Mouse (Mus musculus) granulocyte monocyte progenitor cell, adult 5-6 weeks (primary cell): ENCODE data around the gene Tnfrsf13c. TPM values are rescaled to one million over a fixed set of nuclear protein-coding genes. Genes with fewer than 3 reads are reported as not detected.
"Not testable (repeated sequence)": the region's sequence is repeated elsewhere in the genome, so short reads cannot be mapped to it uniquely, and the experiment has no call there.

Experiments
- ATAC-seq: replicated peaks from 2 replicates; pipeline ENCODE4 v1.8.0; 2016; ENCODE audit warnings: mild to moderate bottlenecking, moderate TSS enrichment, inconsistent platforms; ENCODE audit not compliant: poor library complexity, severe bottlenecking
- total RNA-seq, 2 experiments: library from RNA; stranded (forward) in 1 of 2; stranded (reverse) in 1 of 2; fragments of 200-712, 200-1000 nt in 1 of 2; fragments of >200 nt in 1 of 2; fragmentation: Nextera tagmentation in 1 of 2; gene quantifications; 2 replicates each; pipeline ENCODE4 v1.2.3; 2014 to 2017

Tnfrsf13c gene
- total RNA-seq (2014; fragmentation: Nextera tagmentation) (0.49 TPM in 1 of 2 replicates, not detected in the other), total RNA-seq (2017) (0.46 TPM in 1 of 2 replicates, not detected in the other)

DNA sequence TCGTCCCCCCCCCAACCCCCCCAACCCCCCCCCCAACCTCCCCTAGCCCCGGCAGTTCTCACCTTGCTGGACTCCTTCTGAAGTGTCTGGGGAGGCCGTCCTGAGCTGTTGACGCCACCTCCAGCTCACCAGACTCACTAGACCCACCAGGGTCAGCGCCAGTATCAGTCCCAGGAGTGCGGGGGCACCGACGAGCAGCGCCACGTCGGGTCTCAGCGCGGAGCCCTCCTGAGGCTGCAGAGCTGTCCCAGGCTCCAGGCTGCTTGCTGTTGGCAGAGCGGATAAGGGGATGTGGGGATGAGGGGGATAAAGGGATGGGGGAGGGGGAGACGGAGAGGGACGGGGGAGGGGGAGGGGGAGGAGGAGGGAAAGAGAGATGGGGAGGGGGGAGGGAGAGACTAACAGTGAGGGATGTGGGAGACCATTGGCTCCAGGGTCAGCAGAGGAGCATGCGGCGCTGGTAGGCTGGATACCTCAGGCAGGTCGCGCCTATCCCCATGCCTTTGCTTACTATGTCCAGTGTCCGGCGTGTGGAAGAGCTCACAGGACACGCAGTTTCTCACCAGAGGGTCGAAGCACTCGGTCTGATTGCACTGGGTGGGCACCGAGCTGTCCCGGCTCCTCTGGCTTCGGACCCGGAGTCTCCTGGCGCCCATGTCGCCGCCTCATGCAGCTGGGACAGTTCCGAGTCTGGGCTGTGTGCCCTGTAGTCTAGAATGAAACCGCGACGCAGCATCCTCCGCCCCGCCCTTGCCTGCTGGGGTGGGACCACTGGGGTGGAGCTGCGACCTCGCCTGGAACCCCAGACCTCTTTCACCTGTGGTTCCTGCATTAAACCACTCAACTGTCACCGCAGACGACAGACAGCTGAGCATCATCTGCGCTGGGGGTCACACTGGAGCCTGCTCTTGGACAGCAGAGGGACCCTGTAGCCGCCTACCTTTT is at the start of gene Tnfrsf13c:
Tnfrsf13c (minus strand) TSS at position 713 of the 945 bp plus-strand sequence.
- ATAC-seq: peak; percentile 70

DNA sequence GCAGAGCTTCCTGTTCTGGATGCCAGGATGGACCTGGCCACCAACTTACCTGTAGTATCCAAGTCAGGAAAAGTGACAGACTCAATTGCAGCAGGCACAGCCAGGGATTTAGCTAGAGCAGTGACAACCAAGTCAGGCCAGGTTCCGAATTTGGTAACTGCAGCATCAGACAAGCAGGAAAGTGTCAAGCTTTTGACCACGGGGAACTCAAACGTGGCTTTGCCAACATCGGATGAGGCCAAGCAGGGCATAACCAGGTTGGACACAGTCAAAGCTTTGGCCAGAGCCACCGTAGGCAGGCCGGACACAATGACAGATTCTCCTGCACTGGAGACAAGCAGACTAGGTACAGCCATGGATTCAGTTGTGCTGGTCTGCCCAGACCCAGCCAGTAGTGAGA is 48.1 kb upstream of the Tnfrsf13c start:
- ATAC-seq: no peak

DNA sequence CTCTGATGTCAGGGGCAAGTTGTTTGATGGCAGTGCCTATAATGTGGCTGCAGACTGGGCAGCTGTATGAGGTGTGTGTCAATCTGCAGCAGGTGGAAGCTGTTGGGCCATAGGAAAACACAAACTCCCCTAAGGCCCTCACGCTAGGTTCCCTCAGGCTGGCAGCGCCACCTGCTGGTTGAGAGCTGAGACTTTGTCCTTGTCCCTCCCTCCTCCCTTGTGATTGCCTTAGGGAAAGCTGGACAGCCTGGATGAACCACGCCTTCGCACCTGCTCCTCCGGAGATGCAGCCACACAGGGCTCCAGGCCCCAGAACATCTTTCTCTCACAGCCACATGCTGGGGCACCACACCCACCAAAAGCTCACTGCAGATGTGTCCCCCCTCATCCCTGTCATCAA is 47.0 kb upstream of the Tnfrsf13c start:
- peak; percentile 58 for ATAC-seq

DNA sequence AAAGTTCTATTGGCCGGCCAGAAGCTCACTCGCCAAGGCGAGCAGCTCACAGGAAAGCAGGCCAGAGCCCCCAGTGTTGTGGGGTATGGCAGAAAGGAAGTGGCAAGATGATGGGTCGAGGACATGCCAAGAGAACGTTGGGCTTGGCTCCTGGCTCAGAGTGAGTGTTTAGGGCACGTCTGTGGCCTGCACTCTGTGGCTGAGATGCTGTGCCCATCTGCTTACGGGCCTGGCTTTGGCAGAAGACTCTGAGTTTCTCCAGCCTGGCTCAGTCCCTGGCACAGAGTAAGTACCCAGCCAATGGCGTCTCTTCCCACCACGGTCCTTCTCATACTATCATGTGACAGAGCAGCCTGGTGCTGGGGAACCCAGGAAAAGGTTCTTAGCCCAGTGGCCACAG is 44.6 kb upstream of the Tnfrsf13c start:
- no peak for ATAC-seq

DNA sequence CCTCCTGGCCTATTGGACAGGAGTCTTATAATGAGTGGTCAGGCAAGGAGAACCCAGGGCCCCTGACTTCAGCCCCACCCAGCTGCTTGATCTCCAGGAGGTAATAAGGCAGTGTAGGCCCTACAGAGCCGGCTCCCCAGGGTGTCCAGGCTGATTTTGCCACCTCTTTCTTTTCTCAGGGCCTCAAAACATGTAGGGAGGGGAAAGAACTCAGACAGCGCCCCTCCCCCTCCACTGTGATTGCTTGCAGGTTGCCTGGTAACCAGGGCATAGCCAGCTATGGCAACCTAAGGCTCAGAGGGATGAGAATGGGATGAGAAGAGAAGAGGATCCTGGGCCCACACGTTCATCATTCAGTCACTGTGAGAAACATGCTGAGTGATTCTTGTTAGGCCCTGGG is 44.0 kb upstream of the Tnfrsf13c start:
- ATAC-seq: no peak

DNA sequence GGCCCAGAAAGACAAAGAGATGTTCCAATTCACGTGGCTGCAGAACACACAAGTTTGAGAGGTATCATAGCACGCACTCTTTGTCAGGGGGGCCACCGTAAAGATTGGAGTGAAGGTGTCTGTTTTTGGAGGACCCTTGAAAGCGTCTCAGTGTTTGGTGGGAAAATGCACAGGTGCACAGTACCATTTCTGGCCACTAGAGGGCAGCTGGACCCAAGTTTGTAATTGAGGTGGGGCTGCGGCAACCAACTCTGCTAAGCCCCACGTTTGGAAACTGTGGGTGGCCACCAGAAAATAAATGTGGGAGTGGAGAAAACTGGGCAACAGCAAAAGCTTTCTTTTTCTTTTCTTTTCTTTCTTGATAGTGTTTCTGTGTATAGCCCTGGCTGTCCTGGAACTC is 42.2 kb upstream of the Tnfrsf13c start:
- ATAC-seq: peak; percentile 62; the same call in 1 of the 2 replicates

DNA sequence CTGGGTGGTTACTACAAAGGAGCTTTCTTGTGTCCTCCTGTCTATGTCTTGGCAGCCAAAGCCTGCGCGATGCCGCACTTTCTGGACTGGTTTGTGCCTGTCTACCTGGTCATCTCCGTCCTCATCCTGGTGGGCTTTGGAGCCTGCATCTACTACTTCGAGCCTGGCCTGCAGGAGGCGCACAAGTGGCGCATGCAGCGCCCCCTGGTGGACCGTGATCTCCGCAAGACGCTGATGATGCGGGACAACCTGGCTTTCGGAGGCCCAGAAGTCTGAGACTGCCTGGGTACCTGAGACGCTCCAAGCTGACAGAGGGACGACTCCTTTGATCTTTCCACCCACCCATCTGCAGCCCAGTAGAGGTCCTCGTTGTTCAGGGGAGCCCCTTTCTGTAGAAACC is 35.3 kb upstream of the Tnfrsf13c start:
- peak; percentile 81 for ATAC-seq

DNA sequence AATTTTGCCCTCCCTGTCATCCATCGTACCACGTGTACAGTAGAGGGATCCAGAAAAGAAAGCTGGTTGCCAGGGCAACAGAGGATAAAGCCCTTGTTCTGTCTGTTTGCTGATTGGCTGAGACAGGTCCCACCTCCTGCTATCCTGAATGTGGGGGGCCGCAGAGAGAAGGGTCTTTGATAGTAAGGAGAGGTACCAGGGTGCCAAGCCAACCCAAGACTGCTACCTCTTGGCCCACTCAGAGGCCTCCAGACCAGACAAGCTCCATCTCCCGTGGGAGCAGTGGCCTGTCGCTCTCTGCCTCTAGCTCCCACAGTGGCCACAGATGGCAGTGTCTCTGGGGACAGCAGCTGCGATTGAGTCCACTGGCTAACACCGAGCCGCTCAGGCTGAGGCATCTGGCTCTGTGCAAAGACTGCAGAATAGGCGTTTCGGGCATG is 31.8 kb upstream of the Tnfrsf13c start:
- no peak for ATAC-seq

DNA sequence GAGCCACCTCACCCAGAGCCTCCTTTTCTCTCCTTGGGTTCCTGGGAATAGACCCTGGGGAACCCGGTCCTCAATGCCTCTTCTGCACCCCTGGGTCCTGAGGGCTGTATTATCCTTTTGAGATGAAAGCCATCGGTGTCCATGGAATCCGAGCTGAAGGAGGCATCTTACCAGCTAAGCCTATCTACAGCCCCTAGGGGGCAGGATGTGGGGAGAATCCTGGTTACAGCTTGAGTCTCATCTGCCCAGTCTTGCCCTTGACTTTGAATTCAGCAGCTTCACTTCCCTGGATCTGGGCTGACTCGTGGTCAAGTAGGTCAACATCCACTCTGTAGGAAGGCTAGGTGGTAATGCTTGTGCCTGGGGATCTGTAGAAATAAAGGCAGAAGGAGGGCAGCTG is 31.1 kb upstream of the Tnfrsf13c start:
- no peak for ATAC-seq

DNA sequence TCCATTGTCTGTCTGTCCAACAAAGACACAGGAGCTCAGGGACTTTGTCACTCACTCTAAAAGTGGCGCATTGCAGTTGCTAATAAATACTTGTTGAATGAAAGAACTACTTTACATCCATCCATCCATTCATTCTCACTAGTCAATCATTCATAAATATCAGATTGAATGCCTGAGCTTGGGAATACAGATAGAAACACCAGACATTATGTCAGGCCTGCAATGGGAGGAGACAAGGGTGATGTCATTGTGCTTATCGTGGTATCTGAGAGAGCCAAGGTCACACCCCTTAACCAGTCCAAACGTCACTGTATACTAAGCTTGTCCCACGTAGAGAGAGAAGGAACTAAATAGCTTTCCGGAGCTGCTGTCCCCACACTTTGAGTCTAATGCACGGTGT is 27.9 kb upstream of the Tnfrsf13c start, which contains the start of gene 1500009C09Rik:
1500009C09Rik (plus strand) TSS at position 301 of the 400 bp plus-strand sequence.
- ATAC-seq: no peak

DNA sequence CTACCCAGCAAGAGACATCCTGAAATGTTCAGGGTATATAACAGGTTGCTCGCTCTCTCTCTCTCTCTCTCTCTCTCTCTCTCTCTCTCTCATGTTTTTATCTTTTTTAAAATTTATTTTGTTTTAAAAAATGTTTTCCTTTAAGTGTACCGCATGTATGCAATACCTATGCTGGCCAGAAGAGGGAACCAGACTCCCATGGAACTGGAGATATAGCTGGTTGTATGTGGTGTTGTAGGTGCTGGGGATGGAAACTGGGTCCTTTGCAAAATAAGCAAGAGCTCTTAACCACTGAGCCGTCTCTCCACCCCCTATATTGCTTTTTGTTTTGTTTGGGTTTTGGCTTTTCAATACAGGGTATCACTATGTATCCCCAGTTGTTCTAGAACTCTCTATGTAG is 27.4 kb upstream of the Tnfrsf13c start:
- no peak for ATAC-seq

DNA sequence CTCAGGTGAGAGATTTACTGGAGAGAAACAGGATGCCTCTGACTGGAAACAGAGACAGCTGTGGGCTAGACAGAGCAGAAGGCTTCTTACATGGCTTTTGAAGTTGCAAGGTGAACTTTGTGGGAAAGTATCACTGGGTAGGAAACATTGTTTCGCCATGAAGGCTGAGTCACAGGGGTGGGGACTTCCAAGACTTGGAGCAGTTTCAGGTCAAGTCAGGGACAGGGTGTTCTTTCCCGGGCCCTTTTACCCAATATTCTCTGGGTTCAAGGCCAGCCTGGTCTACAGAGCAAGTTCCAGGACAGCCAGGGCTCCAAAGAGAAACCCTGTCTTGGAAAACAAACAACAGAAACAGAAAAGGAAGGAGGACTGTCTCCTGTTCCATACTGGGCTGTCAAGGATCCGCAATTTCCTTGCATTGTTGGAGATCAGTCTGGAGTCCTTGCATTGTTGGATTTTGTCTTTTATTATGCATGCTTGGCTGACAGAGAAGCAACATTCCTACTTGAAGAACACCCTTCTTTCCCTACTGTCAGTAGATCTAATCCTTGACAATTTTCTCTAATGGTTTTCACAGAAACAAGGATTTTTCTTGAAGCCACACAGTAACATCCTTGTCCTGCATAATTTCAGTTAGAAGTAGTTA is 23.1 kb upstream of the Tnfrsf13c start:
- ATAC-seq: no peak

DNA sequence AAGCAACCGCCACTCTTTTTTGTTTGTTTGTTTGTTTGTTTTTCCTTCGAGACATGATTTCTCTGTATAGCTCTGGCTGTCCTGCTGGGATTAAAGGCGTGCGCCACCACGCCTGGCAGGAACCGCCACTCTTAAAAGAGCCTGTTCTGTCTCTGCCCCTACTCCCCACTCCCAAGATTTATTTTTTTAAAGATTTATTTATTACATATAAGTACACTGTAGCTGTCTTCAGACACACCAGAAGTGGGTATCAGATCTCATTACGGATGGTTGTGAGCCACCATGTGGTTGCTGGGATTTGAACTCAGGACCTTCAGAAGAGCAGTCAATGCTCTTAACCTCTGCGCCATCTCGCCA is 20.6 kb upstream of the Tnfrsf13c start:
- not testable (repeated sequence) for ATAC-seq

DNA sequence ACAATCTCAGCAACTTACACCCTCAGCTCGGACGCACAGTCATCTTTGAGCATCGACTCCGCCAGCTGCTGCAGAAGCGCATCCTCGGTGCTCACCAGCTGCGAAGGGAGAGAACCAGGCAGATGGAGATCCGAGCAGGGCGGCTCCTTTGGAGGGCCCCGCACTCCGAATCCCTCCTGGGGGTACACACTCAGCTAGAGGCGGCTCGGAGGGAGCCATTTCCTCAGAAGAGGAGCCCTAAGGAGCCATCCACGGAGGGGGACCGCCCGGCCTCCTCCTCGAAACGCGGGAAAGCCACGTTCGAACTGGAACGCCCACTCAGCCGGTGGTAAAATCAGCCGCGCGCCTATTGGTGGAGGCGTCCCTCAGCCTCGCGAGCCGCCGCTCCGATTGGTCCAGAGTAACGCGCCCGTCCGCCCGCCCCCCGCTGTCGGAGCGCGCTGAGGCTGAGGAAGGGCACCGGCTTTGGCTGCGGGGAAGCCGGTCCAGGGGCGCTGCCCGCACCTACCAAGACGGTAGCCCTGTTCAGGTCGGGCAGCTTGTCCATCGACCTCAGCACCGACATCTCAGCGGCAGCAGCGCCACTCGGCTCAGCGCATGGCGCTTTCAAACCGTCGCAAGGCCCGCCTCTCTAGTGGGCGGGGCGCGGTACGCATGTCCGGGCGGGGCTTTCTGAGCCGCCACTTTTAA is 20.1 kb upstream of the Tnfrsf13c start, which contains the start of gene Cenpm:
Cenpm (minus strand) TSS at position 634 of the 690 bp plus-strand sequence.
- ATAC-seq: peak; percentile 95

DNA sequence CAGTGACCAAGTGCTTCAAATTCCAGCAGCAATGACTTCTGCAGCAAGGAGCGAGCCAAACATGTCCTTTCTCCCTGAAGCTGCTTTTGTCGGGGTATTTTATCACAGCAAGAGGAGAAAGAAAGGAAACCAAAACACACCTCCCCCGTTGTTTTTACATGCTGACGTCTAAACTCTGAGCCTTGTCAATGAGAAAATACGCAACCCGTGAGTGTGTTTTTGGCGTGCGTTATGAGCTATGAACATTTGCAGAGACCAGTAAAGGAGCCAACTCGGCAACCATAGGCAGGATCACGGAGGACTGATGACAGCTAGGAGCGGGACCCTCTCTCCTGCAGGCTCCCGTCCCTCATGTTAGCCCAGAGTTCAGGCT is 19.6 kb upstream of the Tnfrsf13c start:
- no peak for ATAC-seq

DNA sequence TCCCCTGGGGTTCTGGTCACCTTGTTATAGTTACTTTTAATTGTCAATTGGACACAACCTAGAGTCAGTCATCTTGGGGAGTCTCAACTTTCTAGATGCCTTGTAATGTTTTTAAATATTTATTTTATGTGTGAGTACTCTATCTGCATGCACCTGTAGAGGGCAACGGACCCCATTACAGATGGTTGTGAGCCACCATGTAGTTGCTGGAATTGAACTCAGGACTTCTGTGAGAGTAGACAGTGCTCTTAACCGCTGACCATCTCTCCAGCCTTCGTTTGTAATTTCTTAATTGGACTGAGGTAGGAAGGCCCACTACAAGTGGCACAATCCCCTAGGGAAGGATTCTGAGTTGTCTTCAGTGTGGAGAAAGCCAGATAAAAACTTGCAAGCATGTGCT is 19.1 kb upstream of the Tnfrsf13c start:
- no peak for ATAC-seq

DNA sequence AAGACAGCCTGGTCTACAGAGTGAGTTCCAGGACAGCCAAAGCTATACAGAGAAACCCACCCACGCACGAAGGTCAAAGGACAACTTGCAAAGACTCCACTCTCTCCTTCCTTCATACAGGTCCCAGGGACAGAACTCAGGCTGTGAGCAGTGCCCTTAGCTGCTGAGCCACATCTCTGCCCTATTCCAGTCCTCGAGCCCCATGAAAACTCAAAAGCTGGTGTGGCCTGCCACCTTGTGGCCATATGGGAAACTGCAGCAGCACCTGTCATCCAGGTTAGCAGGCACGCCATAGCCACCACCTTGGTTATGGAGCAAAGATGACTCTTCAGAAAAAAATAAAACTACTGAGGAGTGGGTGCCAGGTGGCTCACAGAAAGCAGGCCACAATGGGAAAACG is 12.4 kb upstream of the Tnfrsf13c start:
- ATAC-seq: peak; percentile 80

DNA sequence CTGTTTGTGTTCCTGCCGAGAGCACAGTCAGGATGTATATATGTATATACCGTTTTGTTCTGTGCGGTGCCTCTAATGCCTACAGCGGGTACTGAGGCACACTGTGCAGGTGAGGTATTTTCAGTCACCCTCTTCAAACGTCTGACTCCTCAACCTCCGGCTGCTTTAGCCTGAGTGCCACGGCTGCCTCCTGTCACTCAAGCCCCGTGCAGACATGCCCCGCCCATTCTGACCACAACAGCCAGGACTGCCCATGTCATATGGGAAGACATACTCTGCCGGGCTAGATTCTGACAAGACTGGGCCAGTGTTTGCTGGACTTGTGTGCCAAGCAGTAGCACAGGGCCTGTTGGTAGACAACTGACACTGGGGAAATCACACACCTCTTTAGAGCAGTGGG is 11.5 kb upstream of the Tnfrsf13c start:
- peak; percentile 65 for ATAC-seq

DNA sequence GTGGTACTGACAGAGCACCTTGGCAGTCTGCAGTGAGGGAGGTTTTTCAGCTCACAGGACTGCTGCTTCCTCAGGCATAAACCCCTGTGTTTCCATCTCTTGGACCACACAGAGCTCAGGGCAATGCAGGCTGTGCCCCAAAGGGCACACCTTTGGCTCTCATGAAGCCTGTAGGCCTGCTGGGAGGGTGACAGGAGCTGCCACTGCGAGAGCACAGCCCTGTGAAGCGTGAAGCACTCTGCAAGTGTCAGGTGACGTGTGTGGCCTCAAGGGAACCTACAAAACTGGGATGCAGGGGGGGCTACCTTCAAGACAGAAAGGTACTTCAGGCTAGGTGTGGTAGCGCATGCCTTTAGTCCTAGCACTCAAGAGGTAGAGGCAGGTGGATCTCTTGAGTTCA is 8.5 kb upstream of the Tnfrsf13c start:
- ATAC-seq: no peak

DNA sequence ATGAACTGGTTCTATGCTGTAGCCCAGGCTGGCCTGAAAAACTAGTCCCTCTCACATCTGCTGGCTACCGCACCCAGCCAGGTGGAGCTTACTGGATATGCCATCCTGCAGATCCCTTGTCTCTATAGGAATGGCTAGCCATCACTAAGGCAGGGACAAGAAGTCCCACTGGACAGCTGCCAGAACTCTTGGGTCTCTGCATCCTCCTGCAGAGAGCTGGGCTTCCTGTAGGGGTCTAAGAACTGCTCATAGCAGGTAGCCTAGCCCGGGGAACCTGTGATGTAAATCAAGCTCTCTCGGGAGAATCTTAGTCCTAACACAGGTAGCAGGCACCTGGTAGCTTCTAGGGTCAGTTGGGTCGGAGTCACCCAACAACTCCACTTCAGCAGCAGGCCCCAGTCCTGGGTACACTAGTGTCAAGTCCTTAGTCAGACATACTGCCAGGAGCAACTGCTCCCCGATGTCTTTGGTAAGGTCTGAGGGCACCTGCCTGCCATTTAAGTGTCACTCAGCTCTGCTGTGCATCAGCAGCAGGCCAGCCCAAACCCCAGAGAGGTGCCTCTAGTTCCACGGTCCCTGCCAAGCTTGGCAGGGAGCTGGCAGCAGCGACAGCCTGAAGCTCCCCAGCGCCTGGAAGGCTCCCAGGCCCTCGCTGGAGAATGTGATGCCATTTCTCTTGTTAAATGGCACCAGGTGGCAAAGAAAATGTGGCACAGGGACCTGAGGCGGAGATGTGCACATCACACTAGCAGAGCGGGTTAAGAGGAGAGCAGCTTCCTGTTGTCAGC is 7.6 kb upstream of the Tnfrsf13c start:
- no peak for ATAC-seq
